Mouse (Mus musculus): ENCODE results near the gene Emid1.

Emid1 gene

GRCm38 (mm10) chr11:5160722-5161485 lies 8.8 kb upstream of the Emid1 start:
- DNase-seq, result peak in 1 of 2 experiments; percentile 52

GRCm38 (mm10) chr11:5158056-5158455 lies 6.0 kb upstream of the Emid1 start:
- DNase-seq, result no peak

- DNase-seq, result no peak
Observed at GRCm38 (mm10) chr11:5154961-5155805, 3.1 kb upstream of the Emid1 start.

- DNase-seq, result no peak
Observed at GRCm38 (mm10) chr11:5151247-5151630, 818 bp downstream of the Emid1 start.

DNA sequence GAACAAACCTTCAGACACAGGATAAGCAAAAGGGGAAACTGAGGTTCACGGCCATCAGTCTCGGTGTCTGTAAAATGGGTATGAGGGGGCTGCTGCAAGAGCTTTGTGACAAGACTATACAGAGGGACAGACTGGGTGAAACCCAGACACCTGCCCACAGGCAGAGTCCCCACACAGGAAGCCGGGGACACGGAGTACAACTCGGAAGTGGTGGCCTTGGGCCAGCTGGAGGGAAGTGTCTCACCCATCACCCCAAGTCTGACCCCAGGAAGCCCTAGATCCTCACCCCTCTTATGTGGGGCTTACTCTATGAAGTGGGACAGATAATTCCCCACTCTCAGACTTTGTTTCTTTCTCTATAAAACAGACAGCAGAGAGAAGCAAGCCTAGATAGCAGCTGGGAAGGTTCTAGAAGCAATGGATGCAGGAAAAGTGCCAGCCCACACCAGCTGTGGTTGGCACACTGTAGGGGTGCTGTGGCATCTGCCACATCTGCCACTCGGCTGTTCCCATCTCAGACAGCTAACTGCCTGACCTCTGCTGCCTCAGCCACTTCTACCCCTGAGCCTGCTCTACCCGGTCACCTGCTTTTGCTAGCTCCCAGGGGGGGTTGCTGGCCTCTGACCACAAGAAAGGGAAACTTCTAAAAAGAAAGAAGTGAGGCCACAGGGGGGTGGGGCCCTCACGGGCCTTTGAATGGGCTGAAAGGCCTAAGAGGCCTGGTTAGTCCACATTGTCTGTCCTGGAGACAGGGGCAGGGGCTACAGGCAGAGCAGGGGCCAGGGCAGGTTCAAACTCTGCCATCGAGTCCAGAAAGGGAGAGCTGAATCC lies 1.4 kb downstream of the Emid1 start:
- peak in 1 of 2 experiments; percentile 38 for DNase-seq

- no peak for DNase-seq
Observed at GRCm38 (mm10) chr11:5149955-5150354, 2.1 kb downstream of the Emid1 start.

GRCm38 (mm10) chr11:5149249-5149648 lies 2.8 kb downstream of the Emid1 start:
- DNase-seq, result no peak

- no peak for DNase-seq
Observed at GRCm38 (mm10) chr11:5145600-5145999, 6.5 kb downstream of the Emid1 start.

DNA sequence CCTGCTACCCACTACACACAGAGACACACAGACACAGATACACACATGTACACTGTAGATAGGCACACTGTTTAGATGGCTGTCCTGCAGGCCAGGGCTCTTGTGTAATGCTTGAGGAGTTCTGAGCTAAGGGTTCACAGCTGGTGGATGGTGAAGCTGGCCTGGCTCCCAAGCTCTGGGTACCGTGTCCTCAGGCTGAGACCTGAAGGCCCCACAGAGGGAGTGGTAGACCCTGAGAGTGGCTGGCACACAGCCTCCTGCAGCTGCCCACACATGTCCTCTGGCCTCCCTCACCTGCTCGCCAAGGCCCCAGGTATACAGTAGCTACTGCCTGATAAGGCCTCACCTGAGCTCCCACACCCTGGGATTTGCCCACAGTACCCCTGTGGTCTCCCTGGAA lies 10.1 kb downstream of the Emid1 start:
- no peak for DNase-seq

DNA sequence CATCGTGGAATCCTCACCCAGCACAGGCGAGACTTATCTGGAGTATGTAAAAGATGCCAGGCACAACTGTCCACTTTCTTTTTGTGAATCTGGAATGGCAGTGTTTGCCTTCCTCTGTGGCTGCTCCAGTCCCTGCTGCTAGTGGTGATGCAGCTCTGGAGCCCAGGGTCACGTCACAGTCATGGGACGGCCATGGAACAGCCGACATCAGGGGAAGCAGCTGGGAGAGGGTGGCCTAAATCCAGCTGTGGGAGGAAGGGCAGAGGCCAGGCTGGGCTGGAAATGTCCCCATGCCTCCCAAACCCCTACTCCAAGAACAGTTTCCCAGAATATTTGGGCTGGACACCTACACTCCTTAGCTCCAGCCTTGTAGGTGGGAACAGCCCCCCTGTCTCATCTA lies 10.8 kb downstream of the Emid1 start:
- no peak for DNase-seq

DNA sequence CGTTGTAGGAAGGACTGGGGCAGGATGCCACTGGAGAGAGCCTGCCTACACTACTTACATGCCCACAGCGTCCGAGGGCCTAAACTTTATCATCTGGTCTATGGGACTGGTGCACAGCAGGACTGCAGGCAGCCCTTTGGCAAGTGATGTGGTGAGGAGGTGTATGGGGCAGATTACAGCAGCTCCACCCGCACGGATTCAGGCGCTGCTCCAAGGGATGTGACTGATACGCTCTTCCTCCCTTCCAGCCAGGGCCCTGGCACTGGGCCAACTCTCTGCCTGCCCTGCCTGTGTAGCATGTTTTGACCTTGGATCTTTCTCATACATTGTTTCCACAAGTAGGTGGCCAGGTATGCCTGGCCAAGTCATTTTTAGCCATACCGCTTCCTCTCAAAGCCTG lies 11.4 kb downstream of the Emid1 start:
- no peak for DNase-seq

- DNase-seq, result no peak
Observed at GRCm38 (mm10) chr11:5139372-5139771, 12.7 kb downstream of the Emid1 start.

GRCm38 (mm10) chr11:5138642-5139041 lies 13.4 kb downstream of the Emid1 start:
- DNase-seq, result no peak

GRCm38 (mm10) chr11:5135914-5136313 lies 16.1 kb downstream of the Emid1 start:
- DNase-seq, result no peak

DNA sequence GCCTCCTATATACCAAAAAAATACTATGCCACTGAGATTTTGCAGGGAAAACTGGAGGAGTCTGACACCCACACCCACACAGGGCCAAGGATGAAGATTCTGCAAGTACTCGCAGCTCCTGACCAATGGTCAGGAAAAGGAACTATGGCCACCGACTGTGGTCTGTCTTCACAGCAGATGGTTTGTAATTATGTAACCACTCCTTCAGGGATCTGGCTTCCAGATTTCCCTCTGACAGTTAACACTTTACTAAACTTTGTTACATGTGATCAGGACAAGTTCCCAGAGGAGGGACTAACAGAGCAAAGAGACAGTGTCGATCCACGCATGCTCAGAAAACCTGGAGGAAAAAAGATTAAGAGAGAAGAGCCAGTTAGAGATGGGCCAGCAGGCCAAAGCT lies 19.3 kb downstream of the Emid1 start:
- no peak for DNase-seq

- no peak for DNase-seq
Observed at GRCm38 (mm10) chr11:5130111-5130665, 21.9 kb downstream of the Emid1 start.

DNA sequence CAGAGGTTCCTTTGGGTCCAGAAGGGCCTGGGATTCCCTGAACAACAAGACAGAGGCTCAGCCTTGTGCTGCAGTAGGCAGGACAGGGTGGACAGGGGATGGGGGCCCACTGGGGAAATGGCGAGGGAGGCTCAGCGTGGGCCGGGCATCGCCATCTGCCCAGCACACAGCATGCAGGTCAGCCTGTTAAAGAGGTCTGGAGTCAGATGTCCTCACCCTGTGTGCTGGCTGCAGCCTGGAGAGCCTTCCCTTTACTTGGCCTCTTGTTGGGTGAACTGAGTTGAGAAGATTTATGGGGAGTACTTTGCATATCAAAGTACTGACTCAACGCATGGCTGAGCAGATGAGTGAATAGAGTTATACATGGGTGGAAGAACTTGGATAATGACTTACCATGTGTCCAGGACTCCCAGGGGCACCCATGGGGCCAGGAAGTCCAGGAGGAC lies 23.0 kb downstream of the Emid1 start:
- DNase-seq, result no peak

DNA sequence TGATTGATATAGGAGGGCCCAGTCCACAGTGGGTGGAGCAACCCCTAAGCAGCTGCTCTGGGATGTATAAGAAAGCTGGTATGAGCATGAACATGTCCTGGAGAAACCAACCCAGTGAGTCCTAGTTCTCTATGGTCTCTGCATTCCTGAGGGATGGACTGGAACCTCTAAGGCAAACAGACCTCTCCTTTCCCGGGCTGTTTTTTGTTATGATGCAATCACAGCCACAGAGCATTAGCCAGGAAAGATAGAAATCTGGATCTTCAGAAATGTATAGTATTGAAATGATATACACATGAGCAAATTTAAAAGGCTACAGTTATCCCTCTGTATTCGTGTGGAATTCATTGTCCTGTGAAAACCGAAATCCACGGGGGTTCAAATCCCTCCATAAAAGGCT lies 26.3 kb downstream of the Emid1 start:
- no peak for DNase-seq

DNA sequence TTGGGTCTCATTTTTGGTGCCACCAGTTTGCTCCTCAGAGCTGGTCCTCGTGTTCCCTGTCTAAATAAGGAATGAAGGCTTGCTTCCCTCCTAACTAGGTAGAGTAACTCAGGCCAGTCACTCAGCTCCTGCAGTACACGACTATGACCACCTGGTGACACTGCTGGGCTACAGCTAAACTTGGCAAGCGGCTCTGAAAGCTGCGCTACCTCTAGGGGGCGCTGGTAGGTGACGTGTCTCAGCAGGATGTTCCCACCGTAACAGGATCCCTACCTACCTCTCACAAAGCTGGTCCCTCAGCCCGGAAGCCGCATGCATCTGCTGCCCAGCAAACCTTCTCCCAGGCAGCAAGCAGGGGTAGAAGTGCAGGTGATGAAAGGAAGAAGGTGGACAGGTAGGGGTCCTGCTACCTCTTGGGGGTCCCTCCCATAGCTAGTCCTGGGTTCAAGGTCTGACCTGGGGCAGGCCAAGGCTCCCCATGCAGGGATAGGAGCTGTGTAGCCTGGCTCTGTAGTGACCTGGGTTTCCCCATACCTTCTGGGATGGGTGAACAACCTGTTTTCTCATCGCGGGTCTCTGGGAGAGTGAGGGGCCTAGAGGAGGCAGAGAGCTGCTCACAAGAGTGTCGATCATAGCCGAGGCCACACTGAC lies 37.0 kb downstream of the Emid1 start:
- peak; percentile 73 to 81 for DNase-seq

GRCm38 (mm10) chr11:5113645-5114044 lies 38.4 kb downstream of the Emid1 start:
- no peak for DNase-seq

- no peak for DNase-seq
Observed at GRCm38 (mm10) chr11:5109441-5109840, 42.6 kb downstream of the Emid1 start.

- no peak for DNase-seq
Observed at GRCm38 (mm10) chr11:5103986-5104509, 48.0 kb downstream of the Emid1 start.
